Mouse (Mus musculus) neural tube, embryonic 10.5 days (tissue): ENCODE measurements around the gene C77080.
A peak's percentile ranks its signal among the peaks of the same experiment; 100 is the strongest.

Source experiments
- DNase-seq: peaks from one replicate; pipeline ENCODE4 v3.0.0-alpha.2; 2017; ENCODE audit warnings: low spot score; ENCODE audit errors: extremely low spot score

C77080 gene

DNA sequence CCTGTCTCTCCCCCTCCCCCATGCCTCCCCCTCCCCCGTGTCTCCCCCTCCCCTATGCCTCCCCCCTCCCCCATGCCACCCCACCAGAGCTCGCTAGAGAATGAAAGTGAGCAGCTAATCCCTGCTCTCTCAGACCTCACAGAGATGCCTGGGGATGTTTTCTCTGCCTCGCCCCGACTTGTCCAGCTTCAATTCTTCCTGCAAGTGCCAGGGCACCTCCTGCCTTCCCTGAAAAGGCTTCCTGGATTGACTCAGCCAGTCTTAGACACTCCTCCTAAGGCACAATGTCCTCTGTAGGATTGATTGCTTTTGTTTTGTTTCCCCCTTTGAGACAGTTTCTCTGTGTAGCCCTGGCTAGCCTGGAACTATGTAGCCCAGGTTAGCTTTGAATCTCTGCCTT, at the start of gene C77080:
Gene C77080, minus strand, starts transcription at position 209 of the 400 bp plus-strand sequence.
- no peak for DNase-seq

DNA sequence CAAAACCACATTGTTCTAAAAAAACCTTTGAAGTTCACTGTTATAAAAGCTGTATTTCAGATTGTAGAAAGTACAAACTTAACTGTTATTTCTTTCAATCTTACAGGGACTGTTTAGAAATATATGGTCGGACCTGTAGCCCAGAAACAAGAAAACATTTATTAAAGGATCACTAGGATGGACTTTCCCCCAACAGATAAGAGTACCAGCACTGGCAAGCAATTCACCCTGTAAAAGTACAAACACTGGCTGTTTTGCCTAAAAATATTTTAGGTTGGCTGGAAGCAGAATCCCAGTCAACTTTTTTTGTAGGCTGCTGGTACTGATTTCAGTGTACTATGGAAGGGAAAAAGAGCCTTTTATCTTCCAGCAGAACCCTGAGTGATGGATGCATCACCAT, 46.7 kb upstream of the C77080 start:
- no peak for DNase-seq

DNA sequence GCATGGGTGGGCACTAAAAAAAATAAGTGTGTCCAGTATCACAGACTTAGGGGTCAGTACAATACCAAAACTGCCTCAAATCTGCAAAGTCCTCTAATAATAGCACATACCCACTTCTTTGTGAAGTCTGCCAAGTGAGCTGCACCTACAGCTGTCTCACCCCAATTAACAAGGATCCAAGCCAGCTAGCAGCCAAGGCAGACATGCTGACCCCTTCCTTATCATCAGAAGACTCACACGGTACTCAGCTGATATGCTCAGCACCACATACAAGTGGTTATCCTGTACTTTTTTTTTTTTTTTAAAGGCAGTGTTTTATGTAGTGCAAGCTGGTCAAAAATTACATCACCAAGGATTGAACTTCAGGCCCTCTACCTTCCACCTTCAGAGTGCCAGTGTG, 43.1 kb upstream of the C77080 start:
- DNase-seq: no peak

DNA sequence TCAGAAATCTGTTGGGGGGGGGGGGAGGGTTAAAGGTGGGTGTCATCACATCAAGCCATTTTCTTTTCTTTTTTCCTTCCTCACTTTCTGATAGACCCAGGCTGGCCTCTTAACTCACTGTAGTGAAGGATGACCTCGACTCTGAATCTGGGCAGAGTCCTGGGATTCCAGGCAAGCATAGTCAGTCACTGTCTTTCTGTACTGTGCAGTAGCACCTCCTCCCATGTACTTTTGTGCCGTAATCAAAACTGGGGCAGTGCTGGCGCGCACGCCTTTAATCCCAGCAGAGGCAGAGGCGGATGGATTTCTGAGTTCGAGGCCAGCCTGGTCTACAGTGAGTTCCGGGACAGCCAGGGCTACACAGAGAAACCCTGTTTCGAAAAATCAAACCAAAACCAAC, 42.6 kb upstream of the C77080 start:
- no peak for DNase-seq

DNA sequence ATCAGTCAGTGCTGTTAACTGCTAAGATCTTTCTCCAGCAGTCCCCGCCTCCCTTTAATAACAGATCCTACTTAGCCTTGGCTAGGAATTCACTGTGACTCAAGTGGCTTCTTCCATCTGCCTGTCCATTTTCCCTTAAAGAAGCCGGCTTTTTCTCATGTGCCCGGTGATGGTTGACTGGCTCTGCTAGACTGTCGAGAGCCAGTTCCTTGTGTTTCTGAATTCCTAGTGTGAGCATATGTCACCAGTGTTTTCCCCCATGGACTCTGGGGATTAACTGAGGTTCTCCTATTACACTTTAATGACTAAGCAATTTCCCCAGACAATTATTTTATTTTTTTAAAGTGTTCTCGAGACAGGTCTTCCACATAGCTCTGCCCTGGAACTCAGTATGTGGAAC, 42.2 kb upstream of the C77080 start:
- DNase-seq: no peak

DNA sequence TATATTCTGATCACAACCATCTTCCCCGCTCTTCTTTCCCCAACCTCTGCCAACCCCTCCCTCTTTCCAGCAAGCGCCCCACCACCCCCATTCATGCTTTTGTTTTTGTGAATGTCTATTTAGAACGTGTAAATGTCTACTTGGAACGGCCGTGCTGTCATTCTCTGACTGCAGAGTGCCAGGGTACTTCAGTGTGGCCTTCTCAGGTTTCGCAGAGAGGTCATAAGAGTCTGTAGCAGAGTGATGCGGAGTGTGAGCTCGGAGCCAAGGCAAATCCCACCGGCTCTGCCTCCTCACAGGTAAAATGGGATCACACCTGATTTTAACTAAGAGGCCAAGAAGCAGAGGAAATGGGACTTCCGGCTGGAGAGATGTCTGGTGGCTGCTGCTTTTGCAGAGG, 37.9 kb upstream of the C77080 start:
- DNase-seq: no peak

DNA sequence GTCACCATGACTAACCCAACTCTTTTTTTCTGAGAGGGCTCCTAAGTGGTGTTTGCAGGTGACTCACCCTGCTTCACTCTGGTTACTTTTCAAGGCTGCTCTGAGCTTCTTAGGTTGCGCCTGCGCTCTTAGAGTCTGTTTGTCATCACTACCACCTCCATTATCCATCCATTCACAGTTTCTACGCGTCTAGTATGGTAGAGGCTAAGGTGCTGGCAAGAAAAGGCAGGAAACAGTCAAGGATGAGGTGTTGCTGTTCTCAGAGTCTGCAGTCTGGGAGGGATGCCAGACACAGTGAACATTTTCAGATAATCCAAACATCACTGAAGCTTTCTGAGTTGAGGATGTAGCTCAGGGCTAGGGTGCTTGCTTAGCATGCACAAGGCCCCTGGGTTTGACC, 36.5 kb upstream of the C77080 start:
- DNase-seq: no peak

DNA sequence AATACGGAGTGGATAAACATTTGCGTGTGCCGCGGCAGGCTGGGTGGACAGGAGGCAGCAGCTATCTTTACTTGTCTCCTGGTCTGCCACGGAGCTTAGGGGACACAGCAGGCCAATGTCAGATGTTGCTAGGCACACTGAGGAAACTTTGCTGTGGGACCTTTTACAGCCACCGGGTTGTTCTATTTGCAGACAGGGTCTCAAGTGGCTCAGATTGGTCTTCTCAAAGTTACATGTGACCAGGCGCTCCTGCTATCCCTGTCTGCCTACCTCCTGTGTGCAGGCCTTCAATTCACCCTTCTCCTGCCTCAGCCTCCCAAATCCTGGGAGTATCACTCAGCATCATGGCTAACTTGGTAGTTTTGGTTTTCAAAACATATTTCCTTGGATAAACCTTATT, 34.9 kb upstream of the C77080 start:
- no peak for DNase-seq

DNA sequence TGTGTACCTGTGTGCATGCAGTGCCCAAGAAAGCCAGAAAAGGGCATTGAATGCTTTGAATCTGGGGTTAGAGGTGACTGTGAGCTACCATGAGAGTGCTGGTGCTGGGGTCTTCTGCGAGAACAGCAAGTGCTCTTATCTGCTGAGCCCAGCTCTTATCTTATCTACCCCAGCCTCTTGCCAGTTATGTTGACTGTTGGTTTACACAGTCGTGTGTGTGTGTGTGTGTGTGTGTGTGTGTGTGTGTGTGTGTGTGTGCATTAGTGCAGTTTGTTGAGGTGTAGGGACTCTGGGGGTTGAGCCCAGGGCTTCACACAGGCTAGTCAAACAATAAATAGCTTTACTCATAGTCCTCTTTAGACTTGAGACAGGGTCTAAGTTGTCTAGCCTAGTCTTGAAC, 34.0 kb upstream of the C77080 start:
- DNase-seq: no peak

DNA sequence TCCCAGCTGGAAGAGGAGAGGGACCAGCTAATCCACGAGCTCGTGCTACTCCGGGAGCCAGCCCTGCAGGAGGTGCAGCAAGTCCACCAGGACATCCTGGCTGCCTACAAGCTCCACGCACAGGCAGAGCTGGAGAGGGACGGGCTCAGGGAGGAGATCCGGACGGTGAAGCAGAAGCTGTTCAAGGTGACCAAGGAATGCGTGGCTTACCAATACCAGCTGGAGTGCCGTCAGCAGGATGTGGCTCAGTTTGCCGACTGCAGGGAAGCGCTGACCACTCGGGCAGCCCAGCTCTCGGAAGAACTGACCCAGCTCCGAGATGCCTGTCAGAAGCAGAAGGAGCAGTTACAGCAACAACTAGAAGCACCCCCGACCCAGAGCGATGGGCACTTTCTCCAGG, 32.5 kb upstream of the C77080 start:
- no peak for DNase-seq

DNA sequence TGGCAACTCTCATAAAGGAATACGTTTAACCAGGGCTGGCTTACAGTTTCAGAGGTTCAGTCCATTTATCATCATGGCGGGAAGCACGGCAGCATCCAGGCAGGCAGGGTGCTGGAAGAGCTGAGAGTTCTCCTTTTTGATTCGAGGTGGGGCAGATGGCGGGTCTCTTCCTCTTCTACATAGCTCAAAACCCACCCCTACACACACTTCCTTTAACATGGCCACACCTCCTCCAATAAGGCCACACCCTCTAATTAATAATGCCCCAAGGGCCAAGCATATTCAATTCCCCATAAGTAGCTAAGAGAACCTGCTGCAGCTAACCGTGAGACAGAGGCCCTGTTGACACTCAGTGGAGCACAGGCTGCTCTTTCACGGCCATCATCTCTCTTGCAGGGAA, 31.6 kb upstream of the C77080 start:
- no peak for DNase-seq

DNA sequence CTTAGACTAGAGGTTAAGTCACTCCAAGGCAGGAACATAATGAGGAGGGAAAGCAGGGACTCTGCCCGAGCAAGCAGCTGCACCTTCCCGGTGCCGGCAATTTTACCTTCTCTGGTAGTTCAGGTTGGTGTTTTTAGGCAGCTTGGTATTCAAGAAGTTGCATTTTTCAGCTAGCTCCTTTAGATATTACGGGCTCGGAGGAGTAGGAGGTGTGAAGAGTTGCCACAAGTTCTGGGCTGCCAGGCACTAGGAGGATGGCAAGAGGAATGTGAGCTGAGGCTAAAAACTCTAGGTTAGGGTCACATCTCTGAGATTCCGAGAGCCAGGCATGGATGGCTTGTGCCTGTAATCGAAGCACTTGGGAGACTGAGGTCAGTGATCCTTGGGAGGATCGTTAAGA, 28.5 kb upstream of the C77080 start:
- DNase-seq: no peak

DNA sequence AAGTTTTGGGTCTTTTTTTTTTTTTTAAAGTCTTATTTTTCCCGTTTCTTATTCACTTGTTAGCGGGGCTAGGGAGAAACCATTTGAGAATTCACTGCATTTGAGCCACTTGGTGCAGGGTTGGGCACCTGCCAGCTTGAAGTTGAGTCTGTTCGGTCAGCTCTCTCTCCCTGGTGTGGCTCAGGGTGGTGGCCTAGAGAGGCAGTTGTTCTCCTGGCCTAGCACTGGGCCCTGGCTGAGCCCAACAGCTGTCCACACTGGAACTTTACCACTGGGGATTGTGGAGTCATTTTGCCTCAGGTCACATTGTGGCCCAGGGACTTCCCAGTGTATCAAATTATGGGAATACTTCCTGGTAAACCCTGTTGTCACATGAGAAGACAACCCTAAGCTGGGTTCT, 26.9 kb upstream of the C77080 start:
- DNase-seq: no peak

DNA sequence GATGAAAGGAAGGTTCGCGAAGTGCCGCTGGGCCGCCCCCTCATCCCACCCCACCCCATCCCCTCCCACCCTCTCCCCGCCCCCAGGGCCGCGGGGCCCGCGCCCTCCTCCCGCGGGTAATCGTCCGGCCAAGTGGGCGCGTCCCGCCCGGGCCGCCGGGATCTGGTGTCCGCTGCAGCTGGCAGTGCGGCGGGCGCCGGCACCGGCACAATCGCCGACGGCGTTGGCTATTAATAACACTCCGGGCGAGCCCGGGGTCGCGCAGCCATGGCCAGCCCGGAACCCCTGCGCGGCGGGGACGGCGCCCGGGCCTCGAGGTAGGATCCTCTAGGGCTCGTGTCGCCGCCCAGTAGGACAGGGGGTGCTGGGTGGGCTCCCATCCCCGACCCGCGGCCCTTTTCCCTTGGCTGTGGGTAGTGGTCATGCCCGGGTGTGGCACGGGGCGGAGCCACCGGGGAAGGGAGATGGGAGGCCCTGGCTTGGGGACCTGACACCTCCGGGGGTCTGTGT, 26.3 kb upstream of the C77080 start, which contains the start of gene Sync:
Gene Sync, plus strand, starts transcription at position 146 of the 510 bp plus-strand sequence.
- peak; percentile 56 for DNase-seq

DNA sequence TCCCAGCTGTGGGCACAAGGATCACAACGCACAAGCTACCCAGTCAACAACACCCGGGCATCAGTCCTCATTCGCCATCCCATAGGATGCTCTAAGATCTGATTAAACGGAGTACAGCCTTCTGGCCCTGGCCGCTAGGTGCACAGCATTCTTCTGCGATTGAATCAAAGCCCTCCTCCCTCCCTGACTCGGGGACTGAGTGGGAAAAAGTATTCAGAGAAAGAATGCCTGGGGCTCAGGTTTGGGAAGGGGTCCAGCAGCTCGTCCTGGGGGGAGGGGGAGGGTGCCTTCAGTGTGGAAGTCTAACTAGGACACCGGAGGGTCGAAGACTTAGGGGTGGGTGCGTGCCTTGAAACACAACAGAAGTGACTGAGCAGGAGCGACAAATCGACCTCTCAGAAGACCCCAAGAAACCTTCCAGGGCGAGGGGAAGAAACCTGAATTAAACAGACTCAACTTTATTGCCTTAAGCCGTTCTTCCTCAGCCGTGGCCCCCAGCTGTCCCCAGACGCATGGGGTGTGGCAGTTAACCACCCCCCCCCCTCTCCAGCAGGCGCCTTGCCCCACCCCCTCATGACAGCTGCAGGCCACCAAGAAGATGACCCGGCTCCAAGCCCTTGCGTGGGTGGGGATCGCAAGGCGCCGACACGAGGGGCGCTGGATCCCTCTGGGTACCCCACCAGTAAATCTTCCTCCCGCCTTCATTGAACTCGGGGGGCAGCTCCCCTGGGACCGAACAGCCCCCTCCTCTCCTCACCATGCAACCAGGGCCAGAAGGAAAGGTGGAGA, 25.7 kb upstream of the C77080 start:
- DNase-seq: peak; percentile 53

DNA sequence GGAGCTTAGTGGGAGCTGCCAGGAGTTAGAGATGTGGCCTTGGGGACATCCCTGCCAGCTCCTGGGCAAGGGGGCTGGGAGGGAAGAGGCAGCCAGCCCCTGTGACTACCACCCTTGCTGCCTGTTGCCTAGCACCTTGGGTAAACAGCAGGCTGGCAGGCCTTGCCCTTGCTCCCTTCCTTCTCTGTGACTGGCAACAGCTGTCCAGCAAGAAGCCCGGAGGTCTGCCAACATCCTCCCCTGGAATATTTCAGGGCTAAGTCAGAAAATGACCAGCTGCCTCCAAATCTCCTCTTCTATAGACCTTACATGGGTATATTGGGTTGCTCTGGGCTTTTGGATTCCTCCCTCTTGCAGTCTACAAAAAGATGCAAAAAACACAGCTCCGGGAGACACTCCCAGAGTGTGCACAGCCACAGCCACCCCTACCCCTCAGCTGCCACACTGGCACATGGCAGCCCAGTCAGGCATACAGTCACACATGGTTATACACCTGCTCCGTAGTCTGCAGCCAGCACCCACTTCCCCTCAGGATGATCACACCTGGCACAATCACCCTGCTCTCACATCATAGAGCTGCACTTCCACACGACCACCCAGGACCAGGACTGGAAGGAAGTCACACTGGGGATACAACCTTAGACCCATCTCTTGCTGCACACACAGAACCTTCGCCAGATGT, 24.9 kb upstream of the C77080 start:
- no peak for DNase-seq

DNA sequence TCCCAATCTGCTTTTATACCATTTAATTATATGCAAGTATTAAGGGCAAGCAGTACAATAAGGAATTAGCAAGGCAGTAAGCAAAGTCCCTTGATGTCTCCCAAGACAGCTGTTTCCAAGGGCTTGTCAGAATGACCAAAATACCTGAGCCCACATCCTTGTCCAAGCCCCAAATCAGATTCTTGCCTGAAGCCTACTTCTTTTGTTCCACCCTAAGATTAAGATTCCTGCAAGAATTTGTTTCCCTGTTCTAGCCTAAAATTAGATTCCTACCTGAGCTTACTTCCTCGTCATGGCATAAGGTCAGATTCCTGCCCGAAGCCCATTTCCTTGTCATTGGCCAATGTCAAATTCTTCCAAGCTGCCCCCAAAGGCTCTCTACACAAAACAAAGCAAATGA, 23.5 kb upstream of the C77080 start:
- no peak for DNase-seq

DNA sequence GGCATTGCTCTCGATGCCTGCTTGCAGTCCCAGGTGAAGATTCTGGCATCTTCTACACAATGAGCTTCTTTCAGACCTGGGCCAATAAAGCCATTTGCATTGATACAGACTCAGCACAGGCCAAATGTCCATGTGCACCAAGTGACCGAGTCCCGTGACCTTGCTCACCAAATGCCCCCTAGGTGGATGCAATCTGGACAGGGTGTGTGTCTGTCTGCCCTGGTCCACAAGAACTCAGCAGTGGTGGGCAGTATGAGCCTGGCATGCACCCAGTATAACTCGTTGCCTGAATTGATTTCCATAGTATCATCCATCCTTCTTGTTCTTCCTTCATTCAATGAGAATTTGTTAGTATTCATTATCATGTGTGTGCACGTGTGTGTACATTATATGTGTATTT, 22.0 kb upstream of the C77080 start:
- no peak for DNase-seq

DNA sequence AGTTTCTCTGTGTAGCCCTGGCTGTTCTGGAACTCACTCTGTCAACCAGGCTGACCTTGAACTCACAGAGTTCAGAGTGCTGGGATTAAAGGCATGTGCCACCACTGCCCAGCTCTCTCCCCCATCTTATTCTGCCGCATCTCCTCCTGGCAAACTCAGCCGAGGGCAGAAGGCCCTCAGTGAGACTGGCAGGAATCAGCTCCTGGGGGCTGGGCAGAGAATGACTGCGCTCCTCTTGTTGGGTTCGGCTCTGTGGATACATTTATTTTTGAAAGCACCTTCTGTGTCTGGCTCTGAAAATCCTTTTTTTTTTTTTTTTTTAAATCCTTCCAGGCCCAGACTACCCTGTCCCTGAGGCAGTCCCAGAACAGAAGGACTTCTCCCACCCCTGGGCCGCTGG, 21.6 kb upstream of the C77080 start:
- DNase-seq: no peak

DNA sequence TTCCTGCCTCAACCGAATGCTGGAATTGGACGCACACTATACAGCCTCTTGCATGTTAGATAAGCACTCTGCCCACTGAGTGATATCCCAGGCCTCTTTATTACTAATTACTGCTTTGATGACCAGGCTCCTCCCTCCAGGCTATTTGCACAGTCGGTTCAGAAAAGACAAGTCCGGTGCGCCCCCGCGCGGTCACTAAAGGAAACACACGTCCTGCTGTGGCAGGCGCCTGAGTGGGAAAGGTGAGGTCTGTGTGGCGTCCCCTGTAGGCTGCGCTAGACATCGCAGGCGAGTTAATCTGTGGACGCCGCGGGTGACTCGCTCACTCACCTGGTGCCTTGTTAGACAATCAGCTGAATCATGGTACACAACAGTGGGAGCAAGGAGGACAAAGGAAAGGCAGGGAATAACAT, 15.3 kb upstream of the C77080 start:
- peak; percentile 94 for DNase-seq

DNA sequence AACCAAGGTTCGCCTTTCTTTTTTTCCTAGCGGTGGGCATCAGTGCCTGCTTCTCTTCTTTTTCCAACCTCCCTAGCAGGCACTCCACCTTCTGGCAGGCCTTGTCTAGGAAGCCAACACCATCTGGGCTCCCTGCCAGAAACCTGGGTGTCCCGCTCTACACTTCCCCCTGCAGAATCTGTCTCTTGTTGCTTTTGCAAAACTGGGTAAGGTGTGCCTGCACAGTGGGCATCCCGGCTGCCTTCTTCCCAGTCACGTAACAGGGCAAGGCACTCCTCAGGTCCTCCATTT, 11.5 kb upstream of the C77080 start:
- no peak for DNase-seq

DNA sequence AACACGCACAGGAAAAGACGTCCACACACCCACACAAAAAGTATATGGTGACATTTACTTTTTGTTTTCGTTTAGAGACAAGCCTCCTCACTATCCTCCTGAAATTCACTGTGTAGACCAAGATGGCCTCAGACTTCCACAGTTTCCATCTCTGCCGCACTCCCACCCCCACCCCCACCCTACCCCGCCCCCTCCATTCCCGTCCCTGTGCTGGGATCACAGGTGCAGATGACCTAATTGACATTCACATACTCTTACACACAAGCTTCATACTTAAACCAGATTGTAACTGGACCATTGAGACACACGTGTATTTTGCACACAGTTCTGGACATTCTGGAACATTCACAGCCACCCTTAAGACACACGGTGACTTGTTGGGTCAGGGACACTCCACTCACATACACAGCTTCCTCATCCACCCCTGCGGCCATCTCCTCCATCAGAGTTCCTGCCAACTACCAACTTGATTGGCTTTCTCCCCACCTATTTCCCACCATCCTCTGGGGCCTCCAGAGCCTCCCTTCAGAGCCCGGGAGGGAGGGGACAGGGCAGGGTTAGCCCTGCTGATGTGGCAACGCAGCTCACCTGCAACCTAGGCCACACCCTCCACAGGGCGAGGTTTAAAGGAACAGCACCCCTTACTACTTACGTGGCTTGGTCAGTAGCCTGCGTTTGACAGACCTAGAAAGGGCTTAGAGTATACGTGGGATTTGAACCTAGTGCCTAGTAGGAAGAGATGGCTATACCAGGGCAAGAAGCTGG, 11.0 kb upstream of the C77080 start:
- no peak for DNase-seq
